Mouse (Mus musculus) hindbrain, embryonic 12.5 days (tissue): ENCODE data around the gene Pias4. TPM values are rescaled to one million over a fixed set of nuclear protein-coding genes. Genes with fewer than 3 reads are reported as not detected.
"Not testable (repeated sequence)": the region's sequence is repeated elsewhere in the genome, so short reads cannot be mapped to it uniquely, and the experiment has no call there.

Experiments
- ATAC-seq: fragments of 200-750 bp; cut with Nextera tagmentation; 2 replicates; pipeline ENCODE4 v1.8.0; 2017; ENCODE audit warnings: moderate TSS enrichment; ENCODE audit not compliant: low FRiP score
- H3K27ac ChIP-seq: fragments of 300-500 bp; sonication (generic); 2 replicates; pipeline ENCODE4 v1.5.1; 2016; ENCODE audit warnings: mild to moderate bottlenecking
- H3K27me3 ChIP-seq: fragments of 300-500 bp; sonication (generic); 2 replicates; pipeline ENCODE4 v1.6.1; 2016; ENCODE audit warnings: mild to moderate bottlenecking
- H3K36me3 ChIP-seq: fragments of 300-500 bp; sonication (generic); 2 replicates; pipeline ENCODE4 v1.6.1; 2016; ENCODE audit warnings: mild to moderate bottlenecking
- H3K4me1 ChIP-seq: fragments of 300-500 bp; sonication (generic); 2 replicates; pipeline ENCODE4 v1.6.1; 2016
- H3K4me2 ChIP-seq: fragments of 300-500 bp; sonication (generic); replicated peaks from 2 replicates; pipeline ENCODE4 v1.6.1; 2016; ENCODE audit warnings: mild to moderate bottlenecking
- H3K4me3 ChIP-seq: fragments of 300-500 bp; sonication (generic); 2 replicates; pipeline ENCODE4 v1.5.1; 2016; ENCODE audit warnings: mild to moderate bottlenecking
- H3K9ac ChIP-seq: fragments of 300-500 bp; sonication (generic); 2 replicates; pipeline ENCODE4 v1.6.1; 2016; ENCODE audit warnings: mild to moderate bottlenecking, moderate library complexity
- H3K9me3 ChIP-seq: fragments of 300-500 bp; sonication (generic); replicated peaks from 2 replicates; pipeline ENCODE4 v1.6.1; 2016; ENCODE audit warnings: mild to moderate bottlenecking
- WGBS: fragments of 180-500 bp; shearing (Covaris S2); methylation state at CpG from one replicate; pipeline ENCODE4 v1.1.7; 2016; 5-methylcytosine and 5-hydroxymethylcytosine counted together
- polyA plus RNA-seq: library from polyadenylated mRNA; unstranded; fragments of >200 nt; fragmentation: Nextera tagmentation; extraction: Ambion mirVana; gene quantifications from 2 replicates; pipeline ENCODE4 v1.2.1, GENCODE M21; 2016

Gene Pias4
- polyA plus RNA-seq, 1 experiment from 2014 or later, result 56.7 TPM

DNA sequence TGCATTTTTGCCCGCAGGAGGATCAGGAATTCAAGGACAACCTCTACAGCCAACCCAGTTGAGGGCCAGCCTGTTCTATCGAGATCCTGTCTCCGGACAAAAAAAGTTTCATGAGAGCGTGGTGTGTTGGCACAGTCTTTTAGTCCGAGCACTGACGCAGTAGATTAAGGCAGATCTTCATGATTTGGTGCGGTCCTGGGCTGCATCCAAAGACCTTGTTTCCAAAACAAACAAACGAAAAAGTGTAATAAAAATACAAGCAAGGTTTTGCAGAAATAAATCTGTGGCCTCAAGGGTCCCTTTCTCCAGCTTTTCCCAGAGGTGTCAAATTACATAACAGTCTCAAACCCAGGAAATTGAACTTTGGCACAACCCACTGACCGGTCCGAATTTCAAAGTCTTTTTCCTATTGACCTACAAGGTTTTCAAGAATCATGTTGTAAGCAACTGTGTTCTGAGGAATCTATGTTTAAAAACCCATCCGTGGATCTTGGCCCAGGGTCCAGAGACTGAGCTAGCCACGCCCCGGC, 8.3 kb upstream of the Pias4 start:
- H3K9me3 ChIP-seq, result no peaks in the 10 kb centered on the region
- peak; percentile 7 for ATAC-seq
- H3K4me3 ChIP-seq, result peak overlapping the region; percentile 98
- peak overlapping the region; percentile 97 for H3K27ac ChIP-seq
- H3K36me3 ChIP-seq, result peaks cover 37% of the 10 kb centered on the region
- WGBS, result 10% methylated on average over 13 of the region's 13 CpGs
- H3K4me2 ChIP-seq, result peak overlapping the region; percentile 45
- peak overlapping the region; percentile 38; the same call in 1 of the 2 replicates for H3K9ac ChIP-seq
- H3K4me1 ChIP-seq, result peaks cover 46% of the 10 kb centered on the region
- no peaks in the 10 kb centered on the region for H3K27me3 ChIP-seq

DNA sequence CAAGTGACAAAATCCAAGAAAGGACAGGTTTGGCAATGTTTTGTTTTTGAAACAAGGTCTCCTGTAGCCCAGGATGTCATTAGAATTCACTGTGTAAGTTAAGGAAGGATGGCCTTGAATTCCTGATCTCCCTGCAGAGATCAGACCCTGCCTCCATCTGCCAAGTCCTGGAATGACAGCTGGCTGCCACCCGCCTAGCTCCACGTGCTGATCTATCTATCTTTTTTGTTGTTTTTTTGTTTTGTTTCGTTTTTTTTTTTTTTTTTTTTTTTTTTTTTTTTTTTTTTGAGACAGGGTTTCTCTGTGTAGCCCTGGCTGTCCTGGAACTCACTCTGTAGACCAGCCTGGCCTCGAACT, 7.6 kb upstream of the Pias4 start:
- Histone ChIP-seq H3K9ac (peak overlapping the region; percentile 65; the same call in 1 of the 2 replicates), H3K4me3 (peak overlapping the region; percentile 35; the same call in 1 of the 2 replicates), H3K27ac (peak overlapping the region; percentile 97), H3K36me3 (peaks cover 31% of the 10 kb centered on the region), H3K4me2 (peak overlapping the region; percentile 61), H3K4me1 (peaks cover 45% of the 10 kb centered on the region)
- H3K27me3 ChIP-seq, H3K9me3 ChIP-seq, ATAC-seq: not testable (repeated sequence)
- 11% methylated on average over 4 of the region's 4 CpGs for WGBS

GRCm38 (mm10) chr10:81174617-81175344, 7.1 kb upstream of the Pias4 start:
- H3K36me3 ChIP-seq, result peaks cover 25% of the 10 kb centered on the region
- H3K4me1 ChIP-seq, result peaks cover 42% of the 10 kb centered on the region
- H3K27me3 ChIP-seq, result no peaks in the 10 kb centered on the region
- peak overlapping the region; percentile 65 for H3K9ac ChIP-seq
- H3K4me2 ChIP-seq, result peak overlapping the region; percentile 61
- H3K9me3 ChIP-seq, result no peaks in the 10 kb centered on the region
- peak; percentile 69 for ATAC-seq
- H3K4me3 ChIP-seq, result peak overlapping the region; percentile 35
- H3K27ac ChIP-seq, result peak overlapping the region; percentile 97
- WGBS, result 2% methylated on average over 29 of the region's 29 CpGs

GRCm38 (mm10) chr10:81173132-81173531, 5.4 kb upstream of the Pias4 start:
- Histone ChIP-seq H3K4me3 (peak overlapping the region; percentile 11; the same call in 1 of the 2 replicates), H3K36me3 (peaks cover 9% of the 10 kb centered on the region), H3K27ac (peak overlapping the region; percentile 97), H3K4me2 (peak overlapping the region; percentile 36), H3K27me3 (no peaks in the 10 kb centered on the region), H3K4me1 (peaks cover 42% of the 10 kb centered on the region), H3K9ac (peak overlapping the region; percentile 46; the same call in 1 of the 2 replicates), H3K9me3 (no peaks in the 10 kb centered on the region)
- 4% methylated on average over 21 of the region's 21 CpGs for WGBS
- peak; percentile 21 for ATAC-seq

- Histone ChIP-seq H3K4me3 (0 out of 2 replicates have a peak overlapping the region, but pooled peaks have one; percentile 89), H3K4me1 (peaks cover 34% of the 10 kb centered on the region), H3K4me2 (peak overlapping the region; percentile 87; the same call in 1 of the 2 replicates)
- not testable (repeated sequence) for H3K27me3 ChIP-seq, H3K9me3 ChIP-seq, H3K9ac ChIP-seq, ATAC-seq, H3K27ac ChIP-seq, H3K36me3 ChIP-seq
- 50% methylated on average over 5 of the region's 14 CpGs for WGBS
These were observed 1.7 kb upstream of the Pias4 start for GRCm38 (mm10) chr10:81169411-81169900.

GRCm38 (mm10) chr10:81168521-81169244, 960 bp upstream of the Pias4 start:
- peak; percentile 29; the same call in 1 of the 2 replicates for ATAC-seq
- H3K27ac ChIP-seq, result peak overlapping the region; percentile 66
- H3K4me2 ChIP-seq, result peak overlapping the region; percentile 87
- peaks cover 5% of the 10 kb centered on the region for H3K36me3 ChIP-seq
- H3K9me3 ChIP-seq, result no peaks in the 10 kb centered on the region
- peaks cover 26% of the 10 kb centered on the region for H3K4me1 ChIP-seq
- peak overlapping the region; percentile 60 for H3K9ac ChIP-seq
- H3K4me3 ChIP-seq, result peak overlapping the region; percentile 89
- 4% methylated on average over 29 of the region's 29 CpGs for WGBS
- no peaks in the 10 kb centered on the region for H3K27me3 ChIP-seq

DNA sequence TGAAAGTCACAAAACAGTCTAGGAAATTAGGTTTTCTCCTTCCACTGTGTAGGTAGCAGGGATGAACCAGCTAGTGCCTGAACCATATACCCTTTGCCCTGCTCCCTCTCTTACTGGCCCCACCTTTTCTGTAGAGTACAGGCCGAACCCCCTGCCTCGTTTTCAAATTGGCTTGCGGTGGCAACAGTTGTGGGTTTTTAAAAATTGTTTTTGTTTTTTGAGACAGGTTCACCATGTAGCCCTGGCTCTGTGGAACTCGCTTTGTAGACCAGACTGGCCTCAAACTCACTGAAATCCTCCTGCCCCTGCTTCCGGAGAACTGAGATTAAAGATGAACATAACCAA, 336 bp upstream of the Pias4 start:
- Histone ChIP-seq H3K4me3 (peak overlapping the region; percentile 89), H3K4me1 (peaks cover 20% of the 10 kb centered on the region), H3K27ac (peak overlapping the region; percentile 66), H3K9me3 (no peaks in the 10 kb centered on the region), H3K36me3 (peaks cover 9% of the 10 kb centered on the region), H3K9ac (peak overlapping the region; percentile 60; the same call in 1 of the 2 replicates), H3K27me3 (no peaks in the 10 kb centered on the region), H3K4me2 (peak overlapping the region; percentile 87)
- 9% methylated on average over 5 of the region's 5 CpGs for WGBS
- ATAC-seq, result peak; percentile 77

- Histone ChIP-seq H3K27me3 (no peaks in the 10 kb centered on the region), H3K27ac (no peak overlapping the region), H3K4me1 (peaks cover 32% of the 10 kb centered on the region), H3K36me3 (peaks cover 36% of the 10 kb centered on the region), H3K4me3 (no peak overlapping the region), H3K4me2 (no peak overlapping the region), H3K9me3 (no peaks in the 10 kb centered on the region), H3K9ac (no peak overlapping the region)
- ATAC-seq, result no peak
- WGBS, result 81% methylated on average over 8 of the region's 8 CpGs
These were observed 2.6 kb downstream of the Pias4 start for GRCm38 (mm10) chr10:81165118-81165517.

DNA sequence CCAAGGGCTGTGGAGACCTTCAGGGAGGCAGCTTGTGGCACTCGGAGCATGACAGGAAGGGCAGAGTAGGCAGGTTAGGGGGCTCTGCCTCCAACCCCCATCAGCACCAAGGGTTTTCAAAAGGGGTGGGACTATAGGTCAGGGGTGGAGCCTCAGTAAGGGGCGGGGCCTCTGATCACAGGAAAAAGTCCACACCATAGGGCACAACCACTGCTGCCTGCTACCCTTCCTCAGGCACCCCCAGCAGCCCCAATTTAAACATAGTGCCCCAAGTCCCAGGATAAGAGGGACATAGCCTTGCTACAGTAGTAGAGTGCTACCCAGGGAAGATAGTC, 5.4 kb downstream of the Pias4 start:
- 70% methylated on average over 2 of the region's 2 CpGs for WGBS
- no peak overlapping the region for H3K4me3 ChIP-seq
- H3K4me1 ChIP-seq, result peaks cover 21% of the 10 kb centered on the region
- no peak overlapping the region for H3K9ac ChIP-seq
- no peak for ATAC-seq
- peak overlapping the region; percentile 49 for H3K27ac ChIP-seq
- H3K9me3 ChIP-seq, result no peaks in the 10 kb centered on the region
- no peaks in the 10 kb centered on the region for H3K27me3 ChIP-seq
- peaks cover 55% of the 10 kb centered on the region for H3K36me3 ChIP-seq
- H3K4me2 ChIP-seq, result no peak overlapping the region

- H3K36me3 ChIP-seq, result peaks cover 60% of the 10 kb centered on the region
- H3K27ac ChIP-seq, result peak overlapping the region; percentile 49
- ATAC-seq, result peak; percentile 39
- H3K27me3 ChIP-seq, result no peaks in the 10 kb centered on the region
- no peaks in the 10 kb centered on the region for H3K9me3 ChIP-seq
- H3K4me1 ChIP-seq, result peaks cover 17% of the 10 kb centered on the region
- H3K4me3 ChIP-seq, result no peak overlapping the region
- 79% methylated on average over 8 of the region's 8 CpGs for WGBS
- no peak overlapping the region for H3K4me2 ChIP-seq
- no peak overlapping the region; the same call in none of the 2 replicates for H3K9ac ChIP-seq
These were observed 6.0 kb downstream of the Pias4 start for GRCm38 (mm10) chr10:81161602-81162317.

GRCm38 (mm10) chr10:81154736-81155135, 13.0 kb downstream of the Pias4 start:
- Histone ChIP-seq H3K4me1 (no peaks in the 10 kb centered on the region), H3K4me2 (no peak overlapping the region), H3K4me3 (no peak overlapping the region), H3K9ac (no peak overlapping the region), H3K27me3 (no peaks in the 10 kb centered on the region), H3K27ac (no peak overlapping the region), H3K36me3 (peaks cover 80% of the 10 kb centered on the region), H3K9me3 (no peaks in the 10 kb centered on the region)
- WGBS, result 91% methylated on average over 6 of the region's 6 CpGs
- no peak for ATAC-seq

- Histone ChIP-seq H3K4me3 (no peak overlapping the region), H3K36me3 (peaks cover 84% of the 10 kb centered on the region), H3K27ac (no peak overlapping the region), H3K27me3 (no peaks in the 10 kb centered on the region), H3K4me1 (no peaks in the 10 kb centered on the region), H3K9me3 (no peaks in the 10 kb centered on the region), H3K4me2 (no peak overlapping the region), H3K9ac (no peak overlapping the region)
- WGBS, result 90% methylated on average over 12 of the region's 12 CpGs
- ATAC-seq, result no peak
These were observed 13.4 kb downstream of the Pias4 start for GRCm38 (mm10) chr10:81154313-81154712.
